Mouse (Mus musculus) olfactory bulb, adult 2 months (tissue): ENCODE results near the gene Zfp513.

Source experiments
- CTCF ChIP-seq: fragments of 200-500 bp; IDR thresholded peaks from 2 replicates; pipeline ENCODE4 v1.5.1; 2012; ENCODE audit warnings: low read depth, mild to moderate bottlenecking, low read length, moderate library complexity; ENCODE audit not compliant: insufficient read depth
- POLR2A ChIP-seq: fragments of 200-500 bp; IDR thresholded peaks from 2 replicates; pipeline ENCODE4 v1.6.1; 2012; ENCODE audit warnings: mild to moderate bottlenecking, low read depth, low read length, moderate library complexity; ENCODE audit not compliant: insufficient read depth

- TF ChIP-seq POLR2A (no peak), CTCF (no peak)
Observed at GRCm38 (mm10) chr5:31149781-31150180, 52.3 kb downstream of the Zfp513 start.
